Mouse (Mus musculus) left cerebral cortex, adult 11 months (tissue): ENCODE measurements around the gene Vps45.
"Not testable (repeated sequence)": the region's sequence is repeated elsewhere in the genome, so short reads cannot be mapped to it uniquely, and the experiment has no call there.

Source experiments
- DNase-seq: peaks from one replicate; pipeline ENCODE4 v3.0.0; 2022; ENCODE audit warnings: low spot score

Vps45 gene

GRCm38 (mm10) chr3:96078066-96078465 lies 19.8 kb upstream of the Vps45 start:
- no peak for DNase-seq

GRCm38 (mm10) chr3:96072921-96073486 lies 14.7 kb upstream of the Vps45 start:
- DNase-seq: no peak

- DNase-seq: no peak
Observed at GRCm38 (mm10) chr3:96070241-96070640, 12.0 kb upstream of the Vps45 start.

- DNase-seq: no peak
Observed at GRCm38 (mm10) chr3:96069542-96069941, 11.3 kb upstream of the Vps45 start.

GRCm38 (mm10) chr3:96069046-96069445 lies 10.8 kb upstream of the Vps45 start:
- no peak for DNase-seq

GRCm38 (mm10) chr3:96066741-96067140 lies 8.5 kb upstream of the Vps45 start:
- no peak for DNase-seq

GRCm38 (mm10) chr3:96065754-96066375 lies 7.6 kb upstream of the Vps45 start:
- DNase-seq: peak; percentile 86

- DNase-seq: no peak
Observed at GRCm38 (mm10) chr3:96065147-96065546, 6.9 kb upstream of the Vps45 start.

GRCm38 (mm10) chr3:96064217-96064616 lies 6.0 kb upstream of the Vps45 start:
- no peak for DNase-seq

GRCm38 (mm10) chr3:96063299-96063698 lies 5.0 kb upstream of the Vps45 start:
- DNase-seq: no peak

- no peak for DNase-seq
Observed at GRCm38 (mm10) chr3:96060146-96060545, 1.9 kb upstream of the Vps45 start.

DNA sequence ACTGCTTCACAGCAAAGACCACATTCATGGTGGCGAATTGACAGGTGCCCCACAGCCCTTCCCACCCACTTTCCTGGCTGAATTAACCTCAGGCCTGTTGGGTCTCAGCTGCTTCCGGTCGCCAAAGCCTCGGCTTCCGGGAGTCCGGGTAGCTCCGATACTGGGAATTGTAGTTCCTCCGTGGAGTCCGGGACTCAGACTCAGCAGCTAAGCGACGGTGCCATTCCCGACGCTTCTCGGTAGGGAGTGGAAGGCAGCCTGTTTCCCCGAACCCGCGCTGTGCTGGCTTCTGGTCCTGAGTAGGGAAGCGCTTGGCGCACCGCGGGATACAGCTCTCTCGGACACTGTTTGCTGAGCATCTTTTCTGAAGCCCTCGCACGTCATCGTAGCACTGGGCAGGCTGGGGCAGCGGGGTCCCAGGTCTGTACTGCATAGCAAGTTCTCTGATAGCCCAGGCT lies 490 bp downstream of the Vps45 start:
- DNase-seq: peak; percentile 69

DNA sequence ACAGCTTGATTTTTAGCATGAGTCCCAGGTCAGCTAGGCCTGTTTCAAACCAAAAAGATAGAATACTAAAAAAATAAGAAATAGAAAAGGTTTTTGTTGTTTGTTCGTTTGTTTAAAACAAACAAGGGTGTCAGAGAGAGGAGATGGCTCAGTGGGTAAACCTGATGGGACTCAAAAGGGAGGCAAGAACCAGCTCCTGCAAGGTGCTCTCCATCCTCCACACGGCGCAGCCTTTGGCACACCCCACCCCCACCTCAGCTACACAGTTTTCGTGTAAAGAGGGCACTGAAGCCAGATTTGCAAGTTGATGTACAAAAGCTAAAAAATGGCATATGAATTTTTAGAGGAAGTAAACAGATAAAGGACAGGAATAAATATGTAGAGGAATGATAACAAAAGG lies 2.2 kb downstream of the Vps45 start:
- DNase-seq: no peak

GRCm38 (mm10) chr3:96055294-96055693 lies 3.0 kb downstream of the Vps45 start:
- DNase-seq: no peak

GRCm38 (mm10) chr3:96051839-96052238 lies 6.4 kb downstream of the Vps45 start:
- DNase-seq: no peak

DNA sequence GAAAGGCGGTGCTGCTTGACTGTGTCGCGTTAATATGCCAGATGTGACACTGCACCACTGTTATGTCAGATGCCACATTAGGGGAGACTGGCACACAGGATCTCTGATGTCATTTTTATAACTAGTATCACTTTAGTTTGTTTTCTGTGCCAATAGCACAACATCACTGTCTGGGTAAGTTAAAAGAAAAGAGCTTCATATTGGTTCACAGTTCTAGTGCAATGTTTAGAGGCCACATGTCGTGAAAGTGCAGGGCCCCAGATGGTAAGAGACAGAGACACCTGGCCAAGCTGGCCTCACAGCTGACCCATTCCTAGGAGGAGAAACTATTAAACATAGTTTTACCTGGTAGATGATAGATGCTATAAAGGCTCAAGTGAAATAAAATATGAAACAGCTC lies 7.1 kb downstream of the Vps45 start:
- DNase-seq: no peak

DNA sequence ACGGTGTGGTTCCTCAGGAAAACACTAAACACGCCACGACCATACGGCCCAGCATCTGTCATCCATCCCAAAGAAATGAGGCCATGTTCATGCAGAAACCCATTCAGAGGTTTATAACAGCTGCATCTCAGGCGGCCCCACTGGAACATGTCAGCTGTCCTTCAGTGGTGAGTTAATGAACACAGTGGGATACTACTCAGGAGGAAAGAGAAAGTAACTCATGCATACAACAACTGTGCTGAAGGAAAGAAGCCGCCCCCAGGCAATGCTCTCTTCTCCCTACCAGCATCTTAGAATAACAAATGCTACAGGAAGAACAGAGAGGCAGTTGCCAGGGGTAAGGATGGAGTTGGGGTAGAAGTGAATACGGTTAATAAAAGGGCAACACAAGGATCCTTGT lies 7.5 kb downstream of the Vps45 start:
- DNase-seq: no peak

GRCm38 (mm10) chr3:96044559-96044958 lies 13.7 kb downstream of the Vps45 start:
- not testable (repeated sequence) for DNase-seq

DNA sequence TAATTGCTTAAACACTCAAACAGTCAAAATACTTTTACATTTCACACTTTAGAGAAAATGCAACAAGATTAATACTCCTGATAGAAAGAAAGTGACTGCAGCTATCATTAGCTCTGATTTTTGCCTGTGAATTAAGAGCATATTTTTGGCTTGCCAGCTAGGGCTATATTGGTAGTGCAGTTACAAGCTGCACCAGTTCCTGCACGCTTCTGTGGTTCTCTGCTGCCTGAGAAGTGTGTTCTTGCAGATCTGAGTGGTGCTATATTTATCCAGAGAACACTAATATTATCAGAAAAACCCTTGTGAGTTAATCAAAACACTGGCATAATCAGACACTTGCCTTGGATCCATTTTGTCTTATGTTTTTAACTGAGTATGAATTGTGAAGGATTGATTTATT lies 15.2 kb downstream of the Vps45 start:
- DNase-seq: no peak

DNA sequence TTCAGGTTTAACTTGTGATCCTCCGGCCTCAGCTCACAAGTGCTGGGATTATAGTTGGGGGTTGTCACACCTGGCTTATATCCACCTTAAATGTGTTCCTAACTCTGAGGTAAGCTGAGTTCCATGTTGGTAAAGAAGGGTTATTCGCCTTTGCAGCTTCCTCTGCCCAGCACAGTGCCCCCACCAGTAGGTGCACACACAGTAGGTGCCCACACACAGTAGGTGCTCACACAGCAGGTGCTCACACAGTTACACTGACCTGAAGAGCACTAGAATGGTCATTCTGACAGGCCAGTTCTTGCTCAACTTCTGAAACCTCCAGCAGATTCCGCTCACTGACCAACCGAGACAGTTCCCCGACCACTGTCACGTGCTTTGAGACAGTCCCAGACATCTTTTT lies 17.2 kb downstream of the Vps45 start:
- DNase-seq: no peak

- DNase-seq: no peak
Observed at GRCm38 (mm10) chr3:96040663-96041006, 17.6 kb downstream of the Vps45 start.

DNA sequence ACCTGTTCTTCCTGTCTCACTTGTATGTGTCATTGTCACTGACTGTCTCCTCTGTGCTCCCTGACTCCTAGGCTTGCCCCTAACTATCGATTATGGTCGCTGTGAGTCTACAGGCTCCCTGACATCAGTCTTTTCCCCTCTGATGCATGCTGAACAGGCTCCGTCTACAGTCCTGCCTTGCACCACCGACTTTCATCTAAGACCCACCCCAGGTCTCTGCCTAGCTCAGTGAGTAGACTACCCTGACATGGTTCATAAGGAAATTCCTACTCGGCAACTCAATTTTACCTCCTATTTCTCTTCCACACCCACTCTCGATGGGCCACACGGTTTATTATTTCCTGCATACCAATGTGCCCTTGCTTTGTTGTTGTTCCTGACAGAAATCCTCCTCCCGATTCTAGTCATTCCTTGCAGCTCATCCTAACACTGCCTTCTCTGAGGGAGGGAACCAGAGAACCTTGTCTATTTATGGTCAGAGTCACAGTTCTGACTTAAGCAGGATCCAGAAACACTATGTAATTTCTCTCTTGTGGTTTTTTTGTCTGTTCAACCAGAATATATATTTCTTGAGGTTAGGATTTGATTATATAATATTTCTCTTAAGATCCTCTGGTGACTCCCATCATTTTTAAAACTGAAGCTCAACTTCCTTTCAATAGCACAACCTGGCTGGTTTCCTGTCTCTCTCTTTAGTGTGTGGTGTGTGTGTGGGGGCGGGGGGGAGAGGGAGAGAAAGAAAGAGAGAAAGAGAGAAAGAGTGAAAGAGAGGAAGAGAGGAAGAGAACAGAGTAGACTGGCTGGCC lies 18.2 kb downstream of the Vps45 start:
- no peak for DNase-seq

DNA sequence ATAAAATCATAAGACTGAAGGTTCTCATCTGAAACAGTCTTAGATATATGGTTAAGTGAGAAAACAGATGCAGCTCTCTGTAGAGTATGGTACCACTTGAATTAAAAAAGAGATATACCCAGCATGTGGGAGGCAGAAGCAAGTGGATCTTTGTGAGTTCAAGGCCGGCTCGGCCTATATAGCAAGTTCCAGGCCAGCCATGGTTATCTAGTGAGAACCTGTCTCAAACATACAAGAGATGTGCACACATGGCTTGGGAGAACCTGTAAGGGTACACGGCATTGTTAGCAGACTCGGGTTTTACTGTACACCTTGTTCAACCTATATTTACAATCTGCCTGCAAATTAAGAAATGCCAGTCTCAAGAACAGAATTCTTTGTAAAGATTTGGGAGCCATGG lies 19.4 kb downstream of the Vps45 start:
- no peak for DNase-seq
